Mouse (Mus musculus): ENCODE measurements at regions not wholly inside any gene's neighbourhood (a gene's known extent, or its start where the extent isn't known, plus 50 kb on each side); places are given as distances from the start of the nearest gene placed in this dataset.

DNA sequence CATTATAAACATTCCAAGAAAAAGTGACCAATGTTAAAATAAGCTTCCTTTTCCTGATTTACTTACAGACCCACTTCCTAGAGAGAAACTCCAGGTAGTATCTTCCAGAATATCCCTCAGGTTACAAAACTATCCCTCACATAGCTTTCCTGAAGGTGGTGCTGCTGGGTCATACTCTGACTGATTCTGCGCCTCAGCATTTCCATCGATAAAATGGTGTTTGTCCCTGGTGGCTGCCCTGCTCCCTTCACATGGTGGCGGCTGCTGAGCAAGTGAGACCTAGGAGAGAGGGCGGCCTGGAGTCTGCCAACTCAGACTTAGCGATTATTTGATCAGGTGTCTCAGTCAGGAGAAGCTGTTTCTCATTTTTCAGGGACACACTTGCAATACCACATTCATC lies 275.9 kb upstream of the Lyplal1 start:
- TF ChIP-seq CTCF (IDR thresholded peaks at IDR 0.05; ENCODE audit: low read depth) (peak; percentile 69), EP300 (optimal IDR thresholded peaks at IDR 0.05) (no peak)
